Mouse (Mus musculus) heart, postnatal 14 days (tissue): ENCODE measurements around the gene Tor1b. TPM values are rescaled to one million over a fixed set of nuclear protein-coding genes. Genes with fewer than 3 reads are reported as not detected.

Source experiments
- DNase-seq, 2 experiments: peaks; one replicate each; pipeline ENCODE4 v3.0.0; 2021 to 2022
- intact Hi-C: fragments of 180-260 bp; cut with DNase I; formaldehyde crosslinking; loops from one replicate; pipeline ENCODE4 v1.15.1; 2025
- total RNA-seq, 2 experiments: library from RNA; stranded (reverse); gene quantifications; 2 replicates each; pipeline ENCODE4 v1.2.3; 2021

Gene Tor1b
- total RNA-seq, 2 experiments from 2014 or later, result 25.0 to 26.1 TPM

DNA sequence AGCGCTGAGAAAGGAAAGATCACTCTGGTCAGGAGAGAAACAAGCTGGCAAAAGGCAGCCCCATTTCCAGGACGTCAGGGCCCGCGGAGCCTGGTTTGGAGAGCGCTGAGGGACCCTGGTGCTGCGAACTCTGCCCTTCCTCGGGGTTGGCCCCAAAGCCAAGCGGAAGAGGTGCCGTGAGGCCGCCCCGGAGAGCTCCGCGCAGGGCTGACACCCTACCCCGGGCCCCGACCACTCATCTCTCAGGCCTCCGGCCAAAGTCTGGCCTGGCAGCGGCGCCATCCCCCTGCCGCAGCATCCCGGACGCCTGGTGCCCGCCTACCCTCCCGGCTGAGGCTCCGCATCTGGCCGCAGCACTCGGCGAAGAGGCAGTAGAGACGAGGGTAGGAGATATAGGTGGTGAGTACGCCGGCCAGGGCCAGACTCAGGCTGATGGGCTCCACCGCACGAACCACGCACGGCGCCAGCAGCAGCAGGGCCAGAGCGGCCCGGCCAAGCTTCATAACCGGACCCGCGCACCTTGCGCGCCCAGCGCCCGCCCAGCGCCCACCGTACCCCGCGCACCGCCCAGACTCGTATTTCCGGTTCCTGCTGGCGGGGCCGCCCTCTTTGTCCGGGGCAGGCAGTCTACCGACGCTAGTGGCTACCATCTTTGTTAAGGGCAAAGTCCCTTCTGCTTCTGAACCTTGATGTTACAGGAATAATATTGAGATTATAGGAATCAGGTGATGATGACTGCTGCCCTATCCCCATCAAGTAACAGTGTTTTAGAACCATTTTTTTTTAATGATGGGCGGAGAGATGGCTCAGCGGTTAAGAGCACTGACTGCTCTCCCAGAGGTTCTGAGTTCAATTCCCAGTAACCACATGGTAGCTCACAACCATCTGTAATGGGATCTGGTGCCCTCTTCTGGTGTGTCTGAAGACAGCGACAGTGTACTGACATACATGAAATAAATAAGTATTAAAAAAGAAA is 14.9 kb downstream of the Tor1b start, which contains the start of gene Tor1a:
Gene Tor1a (minus strand): TSS at position 582 of the 976 bp plus-strand sequence.
- peak; percentile 89 to 91 for DNase-seq
- intact Hi-C loops, result no loop called here

GRCm38 (mm10) chr2:30981790-30982513 is 29.2 kb downstream of the Tor1b start, which contains the start of the genes BC005624 and Usp20:
Gene BC005624, minus strand, starts transcription at chr2:30982201.
Gene Usp20, plus strand, starts transcription at chr2:30982279.
- peak; percentile 99 for DNase-seq
- intact Hi-C loops, result no loop called here

GRCm38 (mm10) chr2:30983024-30983423 is 30.3 kb downstream of the Tor1b start:
- peak in 1 of 2 experiments; percentile 6 for DNase-seq
- intact Hi-C loops, result no loop called here

GRCm38 (mm10) chr2:30985111-30986020 is 32.6 kb downstream of the Tor1b start:
- DNase-seq, result peak in 1 of 2 experiments; percentile 38
- intact Hi-C loops, result no loop called here

DNA sequence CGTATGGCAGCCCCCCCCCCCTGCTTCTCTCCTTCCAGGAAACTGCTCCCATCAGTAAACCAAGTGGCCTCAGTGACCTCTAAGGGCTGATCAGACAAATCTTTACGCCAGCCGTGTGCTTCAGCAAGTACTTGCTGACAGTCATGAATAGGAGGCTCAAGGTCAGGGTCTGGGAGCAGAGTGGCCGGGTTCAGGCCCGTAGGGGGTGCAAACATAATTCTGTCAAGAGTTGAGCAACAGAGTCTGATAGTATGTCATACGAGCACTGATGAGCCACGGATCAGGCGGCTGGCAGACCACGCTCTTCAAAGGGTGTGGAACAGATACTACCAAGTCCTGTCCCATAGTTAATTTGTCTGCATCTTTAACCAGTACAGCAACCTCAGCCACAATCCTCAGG is 37.5 kb downstream of the Tor1b start:
- intact Hi-C loops, result no loop called here
- DNase-seq, result no peak

- intact Hi-C loops, result no loop called here
- DNase-seq, result no peak
Observed at GRCm38 (mm10) chr2:30994853-30995252, 42.1 kb downstream of the Tor1b start.

DNA sequence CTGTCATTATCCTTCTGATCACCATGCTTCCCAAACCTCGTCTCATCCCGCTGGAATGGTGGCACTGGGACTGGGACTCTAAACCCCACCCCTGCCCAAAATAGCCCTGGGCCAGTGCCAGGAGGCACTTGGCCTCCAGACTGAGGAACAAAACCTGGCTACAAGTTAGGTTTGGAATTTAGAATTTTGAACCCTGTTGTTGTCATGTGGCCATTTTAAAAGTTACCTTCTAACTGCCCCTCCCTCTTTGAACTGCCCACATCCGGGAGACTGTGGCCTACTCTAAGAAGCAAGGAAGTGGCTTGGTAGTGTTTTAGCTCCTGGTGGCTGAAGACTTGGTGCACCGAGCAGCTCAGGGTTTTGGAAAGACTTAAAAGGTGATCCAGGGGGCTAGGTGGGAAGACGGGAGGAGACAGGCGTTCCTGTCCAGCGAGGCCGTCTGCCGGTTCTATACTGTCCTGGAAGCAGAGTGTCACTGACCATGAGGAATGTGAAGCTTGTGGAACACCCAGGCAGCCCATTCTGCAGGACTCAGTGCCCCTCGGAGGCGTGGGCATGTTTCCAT is 42.8 kb downstream of the Tor1b start:
- intact Hi-C loops, result no loop called here
- peak; percentile 69 to 80 for DNase-seq

- intact Hi-C loops, result no loop called here
- no peak for DNase-seq
Observed at GRCm38 (mm10) chr2:30998443-30999260, 45.9 kb downstream of the Tor1b start.

DNA sequence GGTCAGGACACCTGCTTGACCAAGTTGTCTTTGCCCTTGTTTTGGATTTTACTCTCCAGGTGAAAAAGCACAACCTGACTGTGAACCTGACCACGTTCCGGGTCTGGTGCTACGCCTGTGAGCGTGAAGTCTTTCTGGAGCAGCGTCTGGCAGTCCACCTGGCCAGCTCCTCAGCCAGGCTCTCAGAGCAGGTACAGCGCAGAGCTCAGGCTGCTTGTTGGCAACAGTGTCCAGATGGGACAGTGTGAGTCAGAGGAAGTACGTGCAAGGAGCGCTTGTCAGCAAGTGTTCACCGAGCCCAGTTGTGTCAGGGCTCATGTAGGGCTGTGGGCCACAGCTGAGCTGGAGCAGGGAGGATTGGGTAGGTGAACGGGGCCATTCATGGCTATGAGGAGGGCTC is 50.1 kb downstream of the Tor1b start:
- no peak for DNase-seq
- intact Hi-C loops, result no loop called here

DNA sequence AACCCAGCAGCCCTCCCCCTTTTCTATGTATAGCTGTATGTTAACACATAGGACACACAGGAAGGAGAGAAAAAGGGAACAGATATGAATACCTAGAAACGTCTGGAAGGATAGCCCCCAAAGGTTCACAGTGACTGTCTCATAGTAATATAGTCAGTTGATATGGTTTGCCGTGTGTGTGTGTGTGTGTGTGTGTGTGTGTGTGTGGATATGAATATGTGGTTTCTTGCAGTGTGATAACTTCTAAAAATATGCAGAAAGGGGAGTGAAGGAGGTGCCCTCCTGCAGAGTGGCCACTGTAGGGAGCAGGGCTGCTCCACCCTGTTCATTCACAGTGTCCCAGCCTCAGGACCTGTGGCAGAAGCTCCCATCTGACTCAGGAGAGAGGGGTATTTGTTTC is 52.7 kb downstream of the Tor1b start:
- DNase-seq, result no peak
- intact Hi-C loops, result no loop called here

DNA sequence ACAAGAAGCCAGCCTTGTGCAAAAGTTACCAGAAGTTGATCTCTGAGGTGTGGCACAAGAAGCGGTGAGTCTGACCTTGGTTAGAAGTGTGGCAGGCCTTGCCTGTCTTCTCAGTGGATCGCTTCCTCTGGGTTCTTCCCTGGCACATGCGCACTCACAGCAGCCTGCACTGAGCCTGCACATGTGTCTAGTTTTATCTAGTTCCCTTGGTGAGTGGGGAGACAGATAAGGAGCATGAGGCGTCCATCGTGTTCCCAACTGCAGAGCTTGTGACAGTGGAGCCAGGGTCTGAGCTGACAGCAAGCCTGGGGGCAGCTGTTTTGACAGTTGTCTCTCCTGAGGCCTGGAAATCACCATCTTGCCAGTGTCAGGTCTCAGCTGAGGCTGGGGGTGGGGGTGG is 53.7 kb downstream of the Tor1b start:
- intact Hi-C loops, result no loop called here
- peak; percentile 58 to 64 for DNase-seq

GRCm38 (mm10) chr2:31007208-31007607 is 54.4 kb downstream of the Tor1b start:
- DNase-seq, result no peak
- intact Hi-C loops, result no loop called here

Other genes with a start within 250 kb of the Tor1b start
- 1 to 10 TPM in 1 of 2 experiments, under 1 TPM in 1; 0.57 to 1.0 TPM for gene 1700001O22Rik, start 149.3 kb upstream of the Tor1b start, total RNA-seq
- 10 to 100 TPM; 30.0 to 34.5 TPM for gene Ntmt1, start 145.1 kb upstream of the Tor1b start, total RNA-seq
- gene Asb6, start 122.6 kb upstream of the Tor1b start, total RNA-seq, result 1 to 10 TPM; 7.9 to 9.0 TPM
- gene Prrx2, start 118.0 kb upstream of the Tor1b start, total RNA-seq, result 1 to 10 TPM in 1 of 2 experiments, under 1 TPM in 1; 0.80 to 1.2 TPM
- gene Ptges, start 23.1 kb upstream of the Tor1b start, total RNA-seq, result 1 to 10 TPM; 1.9 to 3.2 TPM
- 10 to 100 TPM; 13.5 to 13.9 TPM for gene Tor1a, start 15.0 kb downstream of the Tor1b start, total RNA-seq
- gene BC005624, start 29.2 kb downstream of the Tor1b start, total RNA-seq, result 10 to 100 TPM; 18.4 to 18.7 TPM
- 10 to 100 TPM; 55.6 to 56.6 TPM for gene Usp20, start 29.3 kb downstream of the Tor1b start, total RNA-seq
- 10 to 100 TPM; 49.5 to 51.9 TPM for gene Fnbp1, start 189.0 kb downstream of the Tor1b start, total RNA-seq
- 10 to 100 TPM; 39.2 to 41.7 TPM for gene Gpr107, start 199.4 kb downstream of the Tor1b start, total RNA-seq